Mouse (Mus musculus): ENCODE measurements around the gene Psenen. TPM values are rescaled to one million over a fixed set of nuclear protein-coding genes. Genes with fewer than 3 reads are reported as not detected.

Gene Psenen
- polyA plus RNA-seq, 1 experiment from 2014 or later = 141 TPM

- 91% methylated on average over 2 of the region's 2 CpGs for WGBS
- no peak for ATAC-seq
- Histone ChIP-seq H3K4me1 (peaks cover 19% of the 10 kb centered on the region), H3K9ac (no peak overlapping the region), H3K27ac (no peak overlapping the region), H3K4me2 (no peak overlapping the region), H3K36me3 (ENCODE audit: poor library complexity, severe bottlenecking) (peaks cover 45% of the 10 kb centered on the region), H3K9me3 (replicated peaks) (no peaks in the 10 kb centered on the region), H3K27me3 (no peaks in the 10 kb centered on the region), H3K4me3 (no peak overlapping the region)
These were observed 13.5 kb downstream of the Psenen start for GRCm38 (mm10) chr7:30549880-30550279.

GRCm38 (mm10) chr7:30544327-30544726, 19.1 kb downstream of the Psenen start:
- Histone ChIP-seq H3K9ac (no peak overlapping the region), H3K4me1 (no peaks in the 10 kb centered on the region), H3K27me3 (no peaks in the 10 kb centered on the region), H3K9me3 (replicated peaks) (no peaks in the 10 kb centered on the region), H3K27ac (no peak overlapping the region), H3K36me3 (ENCODE audit: poor library complexity, severe bottlenecking) (peaks cover 76% of the 10 kb centered on the region), H3K4me3 (no peak overlapping the region), H3K4me2 (no peak overlapping the region)
- 97% methylated on average over 2 of the region's 2 CpGs for WGBS
- no peak for ATAC-seq

GRCm38 (mm10) chr7:30540572-30540971, 22.9 kb downstream of the Psenen start:
- Histone ChIP-seq H3K4me3 (no peak overlapping the region), H3K4me2 (no peak overlapping the region), H3K4me1 (peaks cover 7% of the 10 kb centered on the region), H3K9me3 (replicated peaks) (no peaks in the 10 kb centered on the region), H3K36me3 (ENCODE audit: poor library complexity, severe bottlenecking) (peaks cover 55% of the 10 kb centered on the region), H3K9ac (no peak overlapping the region), H3K27ac (no peak overlapping the region), H3K27me3 (no peaks in the 10 kb centered on the region)
- no peak for ATAC-seq
- WGBS = 88% methylated on average over 7 of the region's 7 CpGs

- Histone ChIP-seq H3K27ac (peak within 1 kb of the TSS; percentile 92), H3K9ac (peak within 1 kb of the TSS; percentile 91), H3K4me3 (peak within 1 kb of the TSS; percentile 77), H3K4me1 (peaks cover 40% of the 10 kb centered on the region), H3K27me3 (no peaks in the 10 kb centered on the region), H3K36me3 (ENCODE audit: poor library complexity, severe bottlenecking) (peaks cover 48% of the 10 kb centered on the region), H3K4me2 (peak within 1 kb of the TSS; percentile 94), H3K9me3 (replicated peaks) (no peaks in the 10 kb centered on the region)
- ATAC-seq = peak; percentile 88
- WGBS = 1% methylated on average over 59 of the region's 84 CpGs
These were observed 28.5 kb downstream of the Psenen start, which contains the start of gene Arhgap33 for GRCm38 (mm10) chr7:30534633-30535577. Gene Arhgap33, minus strand, starts transcription at chr7:30535060.

- Histone ChIP-seq H3K4me1 (peaks cover 40% of the 10 kb centered on the region), H3K4me3 (peak overlapping the region; percentile 77), H3K36me3 (ENCODE audit: poor library complexity, severe bottlenecking) (peaks cover 51% of the 10 kb centered on the region), H3K4me2 (peak overlapping the region; percentile 94), H3K27ac (peak overlapping the region; percentile 89), H3K9ac (peak overlapping the region; percentile 91), H3K9me3 (replicated peaks) (no peaks in the 10 kb centered on the region), H3K27me3 (no peaks in the 10 kb centered on the region)
- WGBS = 2% methylated on average over 22 of the region's 26 CpGs
- ATAC-seq = peak; percentile 44
These were observed 29.3 kb downstream of the Psenen start for GRCm38 (mm10) chr7:30533941-30534632.

GRCm38 (mm10) chr7:30532931-30533330, 30.5 kb downstream of the Psenen start:
- H3K4me3 ChIP-seq = peak overlapping the region; percentile 77
- peaks cover 40% of the 10 kb centered on the region for H3K4me1 ChIP-seq
- H3K4me2 ChIP-seq = peak overlapping the region; percentile 94
- no peak overlapping the region for H3K27ac ChIP-seq
- H3K36me3 ChIP-seq (ENCODE audit: poor library complexity, severe bottlenecking) = peaks cover 55% of the 10 kb centered on the region
- no peak for ATAC-seq
- 12% methylated on average over 8 of the region's 8 CpGs for WGBS
- no peaks in the 10 kb centered on the region for H3K9me3 ChIP-seq (replicated peaks)
- no peaks in the 10 kb centered on the region for H3K27me3 ChIP-seq
- H3K9ac ChIP-seq = peak overlapping the region; percentile 91

- 84% methylated on average over 9 of the region's 9 CpGs for WGBS
- H3K4me1 ChIP-seq = peaks cover 46% of the 10 kb centered on the region
- peak overlapping the region; percentile 91 for H3K9ac ChIP-seq
- peak overlapping the region; percentile 15 for H3K4me3 ChIP-seq
- no peaks in the 10 kb centered on the region for H3K27me3 ChIP-seq
- no peak for ATAC-seq
- no peak overlapping the region for H3K27ac ChIP-seq
- peak overlapping the region; percentile 94; the same call in 1 of the 2 replicates for H3K4me2 ChIP-seq
- H3K9me3 ChIP-seq (replicated peaks) = no peaks in the 10 kb centered on the region
- H3K36me3 ChIP-seq (ENCODE audit: poor library complexity, severe bottlenecking) = peaks cover 70% of the 10 kb centered on the region
These were observed 32.1 kb downstream of the Psenen start for GRCm38 (mm10) chr7:30531291-30531815.

GRCm38 (mm10) chr7:30526981-30527380, 36.4 kb downstream of the Psenen start:
- H3K36me3 ChIP-seq (ENCODE audit: poor library complexity, severe bottlenecking) = peaks cover 100% of the 10 kb centered on the region
- ATAC-seq = no peak
- H3K27me3 ChIP-seq = no peaks in the 10 kb centered on the region
- H3K9me3 ChIP-seq (replicated peaks) = no peaks in the 10 kb centered on the region
- 82% methylated on average over 14 of the region's 14 CpGs for WGBS
- no peak overlapping the region for H3K27ac ChIP-seq
- H3K4me3 ChIP-seq = no peak overlapping the region
- 0 out of 2 replicates have a peak overlapping the region, but pooled peaks have one; percentile 34 for H3K9ac ChIP-seq
- no peak overlapping the region for H3K4me2 ChIP-seq
- H3K4me1 ChIP-seq = peaks cover 21% of the 10 kb centered on the region

GRCm38 (mm10) chr7:30526399-30526798, 37.0 kb downstream of the Psenen start:
- ATAC-seq = no peak
- 27% methylated on average over 17 of the region's 17 CpGs for whole genome bisulfite sequencing
- Histone ChIP-seq H3K36me3 (ENCODE audit: poor library complexity, severe bottlenecking) (peaks cover 96% of the 10 kb centered on the region), H3K27ac (no peak overlapping the region), H3K9ac (peak overlapping the region; percentile 34), H3K4me1 (peaks cover 17% of the 10 kb centered on the region), H3K9me3 (replicated peaks) (no peaks in the 10 kb centered on the region), H3K4me2 (no peak overlapping the region), H3K4me3 (no peak overlapping the region), H3K27me3 (no peaks in the 10 kb centered on the region)

- WGBS = 29% methylated on average over 10 of the region's 10 CpGs
- H3K4me1 ChIP-seq = peaks cover 16% of the 10 kb centered on the region
- H3K9me3 ChIP-seq (replicated peaks) = no peaks in the 10 kb centered on the region
- H3K27me3 ChIP-seq = no peaks in the 10 kb centered on the region
- no peak for ATAC-seq
- no peak overlapping the region for H3K27ac ChIP-seq
- H3K36me3 ChIP-seq (ENCODE audit: poor library complexity, severe bottlenecking) = peaks cover 91% of the 10 kb centered on the region
- no peak overlapping the region for H3K4me2 ChIP-seq
- H3K4me3 ChIP-seq = no peak overlapping the region
- peak overlapping the region; percentile 34; the same call in 1 of the 2 replicates for H3K9ac ChIP-seq
These were observed 37.5 kb downstream of the Psenen start for GRCm38 (mm10) chr7:30525954-30526353.

- Histone ChIP-seq H3K4me3 (no peak overlapping the region), H3K27me3 (no peaks in the 10 kb centered on the region), H3K9me3 (replicated peaks) (no peaks in the 10 kb centered on the region), H3K4me2 (no peak overlapping the region), H3K9ac (no peak overlapping the region), H3K27ac (no peak overlapping the region), H3K36me3 (ENCODE audit: poor library complexity, severe bottlenecking) (peaks cover 77% of the 10 kb centered on the region), H3K4me1 (peaks cover 24% of the 10 kb centered on the region)
- 84% methylated on average over 6 of the region's 6 CpGs for WGBS
- no peak for ATAC-seq
These were observed 38.9 kb downstream of the Psenen start for GRCm38 (mm10) chr7:30524487-30524886.

- H3K36me3 ChIP-seq (ENCODE audit: poor library complexity, severe bottlenecking) = peaks cover 61% of the 10 kb centered on the region
- 81% methylated on average over 10 of the region's 10 CpGs for WGBS
- no peak for ATAC-seq
- no peaks in the 10 kb centered on the region for H3K27me3 ChIP-seq
- peaks cover 24% of the 10 kb centered on the region for H3K4me1 ChIP-seq
- H3K4me3 ChIP-seq = no peak overlapping the region
- no peak overlapping the region; the same call in 1 of the 2 replicates for H3K27ac ChIP-seq
- no peak overlapping the region for H3K4me2 ChIP-seq
- H3K9ac ChIP-seq = no peak overlapping the region
- no peaks in the 10 kb centered on the region for H3K9me3 ChIP-seq (replicated peaks)
These were observed 40.6 kb downstream of the Psenen start for GRCm38 (mm10) chr7:30522871-30523270.
